Mouse (Mus musculus): ENCODE data around the gene Cyp27a1.

Cyp27a1 gene

DNA sequence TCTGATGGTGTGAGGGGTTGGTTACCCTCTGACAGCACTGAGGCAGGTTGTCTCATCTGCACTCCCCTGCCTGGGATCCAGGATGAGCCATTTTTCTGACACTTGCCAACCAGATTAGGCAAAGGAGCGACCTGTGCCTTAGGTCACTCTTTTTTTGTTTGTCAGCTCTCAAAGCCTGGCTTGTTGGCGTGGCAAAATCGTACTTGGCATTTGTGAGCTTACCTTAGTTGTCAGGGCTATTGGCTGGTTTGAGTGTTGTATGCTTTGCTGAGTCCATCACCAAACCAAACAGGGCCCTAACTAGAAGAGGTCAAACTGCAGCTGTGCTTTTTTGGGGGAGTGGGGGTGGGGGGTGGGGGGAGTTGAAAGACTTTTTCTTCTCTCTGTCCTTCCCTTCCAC is 5.9 kb downstream of the Cyp27a1 start:
- DNase-seq (ENCODE audit: low spot score), result no peak

DNA sequence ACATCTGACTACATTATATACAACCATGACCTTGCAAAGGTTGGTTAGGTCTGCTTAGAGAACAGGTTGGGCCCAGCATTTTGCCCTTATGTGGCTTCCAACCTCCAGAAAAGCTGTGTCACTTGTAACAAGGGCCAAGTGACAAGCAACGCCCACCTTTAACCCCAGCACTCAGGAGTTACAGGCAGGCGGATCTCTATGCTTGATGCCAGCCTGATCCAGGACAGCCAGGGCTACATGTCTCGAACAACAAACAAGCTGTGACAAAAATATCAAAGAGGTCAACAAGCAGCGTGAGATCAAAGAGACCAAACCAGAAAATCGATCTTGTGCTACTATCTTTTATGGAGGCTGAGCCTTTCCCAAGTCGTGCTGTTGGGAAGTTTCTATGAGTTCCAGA is 8.3 kb downstream of the Cyp27a1 start:
- no peak for DNase-seq (ENCODE audit: low spot score)

DNA sequence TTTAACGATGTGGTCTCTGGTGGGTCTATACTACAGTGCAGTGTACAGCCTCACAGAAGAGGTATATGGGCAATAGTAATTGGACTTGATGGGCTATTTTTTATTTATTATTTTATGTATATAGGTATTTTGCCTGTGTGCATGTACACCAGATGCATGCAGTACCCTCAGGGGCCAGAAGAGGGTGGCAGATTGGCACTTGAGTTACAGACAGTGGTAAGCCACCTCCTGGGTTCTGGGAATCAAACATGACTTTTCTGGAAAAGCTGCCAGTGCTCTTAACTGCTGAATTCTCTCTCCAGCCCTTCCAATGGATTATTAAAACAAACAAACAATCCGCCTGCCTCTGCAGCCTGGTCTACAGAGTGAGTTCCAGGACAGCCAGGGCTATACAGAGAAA is 10.4 kb downstream of the Cyp27a1 start:
- no peak for DNase-seq (ENCODE audit: low spot score)

DNA sequence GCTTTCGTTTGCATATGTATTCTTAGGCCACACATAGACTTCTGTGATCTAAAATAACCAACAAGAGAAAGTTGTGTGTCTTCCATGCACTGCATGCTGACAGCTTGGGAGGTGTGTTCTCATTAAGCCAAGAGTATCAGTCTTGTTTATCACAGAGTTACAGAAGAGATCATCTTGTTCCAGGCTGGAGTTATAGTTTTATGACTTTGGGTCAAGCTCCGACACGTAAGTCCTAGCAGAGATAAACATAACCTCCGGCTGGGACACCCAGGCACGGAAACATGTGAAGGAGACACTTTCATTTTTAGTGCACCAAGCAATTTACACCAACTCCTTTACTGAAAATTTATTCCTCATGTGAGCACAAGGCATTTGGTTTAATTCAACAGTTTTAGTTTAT is 12.7 kb downstream of the Cyp27a1 start:
- no peak for DNase-seq (ENCODE audit: low spot score)

DNA sequence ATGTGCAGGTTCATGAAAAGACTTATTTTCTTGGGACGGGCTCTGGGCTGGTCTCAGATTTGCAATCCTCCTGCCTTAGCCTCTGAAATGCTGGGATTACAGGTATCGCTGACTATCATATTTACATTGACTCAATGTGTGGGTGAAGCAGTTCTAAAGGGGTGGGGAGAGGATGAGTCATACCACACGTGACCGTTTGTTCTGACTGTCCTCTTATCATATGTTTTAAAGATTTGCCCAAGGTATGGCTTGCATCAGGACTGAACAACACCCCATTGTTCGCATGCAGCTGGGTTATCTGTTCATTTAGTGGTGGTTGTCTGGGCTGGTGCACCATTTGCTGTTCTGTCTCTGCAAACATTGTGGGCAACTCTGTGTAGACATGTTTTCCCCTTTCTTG is 13.3 kb downstream of the Cyp27a1 start:
- DNase-seq (ENCODE audit: low spot score), result no peak

DNA sequence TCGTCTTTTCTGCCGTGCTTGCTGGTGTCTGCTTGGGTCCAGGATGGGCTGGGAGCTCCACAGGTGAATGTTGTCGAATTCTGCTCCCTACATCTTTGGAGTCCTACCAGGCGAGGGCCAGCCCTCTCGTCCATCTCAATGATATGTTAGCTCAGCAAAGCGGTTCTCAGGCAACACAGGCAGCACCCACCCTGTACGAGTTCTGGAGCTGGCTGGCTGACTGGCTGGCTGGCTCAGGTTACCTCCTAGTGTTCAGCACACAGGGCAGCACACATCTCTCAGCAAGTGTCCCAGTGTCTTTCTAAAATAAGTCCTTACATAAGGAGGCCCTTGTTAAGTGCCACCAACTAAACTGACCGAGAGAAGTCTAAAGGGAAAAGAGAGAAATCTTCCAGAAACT is 15.1 kb downstream of the Cyp27a1 start:
- no peak for DNase-seq (ENCODE audit: low spot score)

DNA sequence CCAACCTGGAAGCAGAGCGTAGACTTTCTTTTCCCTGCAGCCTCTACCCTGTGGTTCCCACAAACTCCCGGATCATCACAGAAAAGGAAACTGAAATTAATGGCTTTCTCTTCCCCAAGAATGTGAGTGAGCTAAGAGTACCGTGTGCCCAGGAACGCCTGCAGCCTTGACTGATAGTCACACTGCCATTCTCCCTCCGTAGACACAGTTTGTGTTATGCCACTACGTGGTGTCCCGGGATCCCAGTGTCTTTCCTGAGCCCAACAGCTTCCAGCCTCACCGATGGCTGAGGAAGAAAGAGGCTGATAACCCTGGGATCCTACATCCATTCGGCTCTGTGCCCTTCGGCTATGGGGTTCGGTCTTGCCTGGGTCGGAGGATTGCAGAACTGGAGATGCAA is 23.6 kb downstream of the Cyp27a1 start:
- no peak for DNase-seq (ENCODE audit: low spot score)

DNA sequence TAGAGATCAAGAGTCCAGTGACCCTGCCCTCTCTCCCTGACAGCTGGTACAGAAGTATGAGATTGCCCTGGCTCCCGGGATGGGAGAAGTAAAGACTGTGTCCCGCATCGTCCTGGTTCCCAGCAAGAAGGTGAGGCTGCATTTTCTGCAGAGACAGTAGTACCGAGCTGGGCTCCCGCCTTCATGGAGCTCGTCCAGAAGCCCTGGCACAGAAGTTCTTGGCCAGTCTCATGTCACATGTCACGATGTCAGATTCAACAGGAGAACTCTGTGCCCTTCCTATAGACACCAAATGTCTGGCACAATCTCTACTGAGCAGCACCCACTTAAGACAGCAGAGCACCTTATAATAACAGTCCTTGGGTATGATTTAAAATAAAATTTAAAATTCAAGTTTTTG is 24.1 kb downstream of the Cyp27a1 start:
- no peak for DNase-seq (ENCODE audit: low spot score)

DNA sequence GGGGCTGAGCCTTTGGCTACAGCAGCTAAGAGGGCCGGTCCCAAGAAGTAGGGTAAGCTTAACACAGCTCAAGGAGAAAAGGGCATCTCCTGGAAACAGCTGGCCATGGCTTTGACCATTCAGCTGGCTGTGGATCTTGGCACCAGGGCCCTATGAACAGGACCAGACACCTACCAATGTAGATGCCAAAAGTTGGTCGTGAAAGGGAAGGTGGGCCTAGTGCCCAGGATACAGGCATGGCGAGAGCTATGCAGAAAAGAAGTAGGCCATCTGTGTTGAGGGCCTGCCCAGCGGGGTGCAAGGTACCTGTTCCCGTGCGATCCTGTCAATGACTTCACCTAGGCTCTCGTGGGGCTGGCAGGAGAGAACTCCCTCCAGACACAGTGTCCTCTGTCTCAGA is 27.5 kb downstream of the Cyp27a1 start:
- DNase-seq (ENCODE audit: low spot score), result no peak

DNA sequence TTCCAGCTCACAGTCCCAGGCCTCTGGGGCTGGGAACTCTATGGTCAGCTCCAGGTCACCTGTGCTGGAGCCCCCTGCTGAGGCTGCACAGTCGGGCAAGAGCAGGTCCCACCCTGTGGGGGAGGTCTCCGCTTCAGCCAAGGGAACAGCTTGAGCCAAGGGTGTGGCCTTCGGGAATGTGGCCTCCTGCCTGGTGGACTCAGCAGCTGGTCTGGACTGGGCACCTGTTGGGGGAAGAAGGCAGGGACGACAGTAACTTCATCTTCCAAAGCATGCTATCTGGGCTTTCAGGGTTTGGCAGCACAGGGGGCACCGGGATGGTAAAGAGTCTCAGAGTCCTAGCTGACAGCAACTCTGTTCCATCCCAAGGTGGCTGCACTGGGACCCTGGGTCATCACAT is 34.0 kb downstream of the Cyp27a1 start:
- DNase-seq (ENCODE audit: low spot score), result no peak

DNA sequence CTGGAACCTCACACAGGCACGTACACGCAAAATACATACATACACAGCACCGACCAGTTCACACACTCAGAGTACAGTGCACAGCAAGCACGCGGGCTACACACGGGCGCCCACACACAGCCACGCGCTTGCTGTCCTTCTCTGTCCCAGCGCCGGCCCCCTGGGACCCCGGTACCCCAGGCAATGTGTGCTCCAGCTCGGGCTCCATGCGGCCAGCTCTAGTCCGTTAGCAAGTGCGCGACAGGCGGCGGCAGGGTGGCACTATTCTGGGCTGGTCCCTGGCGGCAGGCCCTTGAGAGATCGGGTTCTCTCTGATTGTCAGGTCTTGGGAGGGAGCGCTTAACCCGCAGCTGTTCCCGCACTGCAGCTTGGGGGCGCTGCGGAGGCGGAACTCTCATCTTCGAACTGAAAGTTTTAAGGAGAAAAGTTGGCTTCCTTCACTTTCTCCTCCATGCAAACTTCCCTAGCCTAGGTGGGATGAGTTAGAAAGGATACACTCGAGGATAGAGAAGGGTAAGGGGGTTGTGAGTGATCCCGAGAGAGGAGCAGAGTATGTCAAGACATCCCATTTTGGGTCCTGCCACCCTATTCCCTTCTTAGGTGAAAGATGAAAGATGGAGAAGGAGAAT is 35.4 kb downstream of the Cyp27a1 start, which contains the start of gene Prkag3:
TSS of gene Prkag3 (minus strand) at position 579 of the 629 bp plus-strand sequence.
- peak; percentile 40 for DNase-seq (ENCODE audit: low spot score)

DNA sequence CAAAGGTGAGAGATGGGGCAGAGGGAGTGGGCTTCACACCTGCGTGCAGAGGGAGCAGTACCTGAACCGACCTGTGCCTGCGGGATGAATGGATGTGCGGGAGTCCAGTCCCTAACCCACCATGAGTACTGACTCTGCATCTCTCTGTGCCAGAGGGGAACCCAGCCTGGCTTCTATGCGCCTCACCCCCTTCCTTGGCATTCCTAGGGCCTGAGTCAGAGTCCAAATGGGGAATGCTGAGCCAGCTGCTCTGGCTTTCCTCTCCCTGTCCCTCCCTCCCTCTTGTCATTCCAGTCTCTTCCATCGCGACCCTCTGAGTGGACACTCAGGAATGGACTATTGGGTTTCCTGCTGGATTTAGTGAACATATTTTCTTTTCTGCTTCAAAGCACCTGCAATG is 35.9 kb downstream of the Cyp27a1 start:
- no peak for DNase-seq (ENCODE audit: low spot score)

DNA sequence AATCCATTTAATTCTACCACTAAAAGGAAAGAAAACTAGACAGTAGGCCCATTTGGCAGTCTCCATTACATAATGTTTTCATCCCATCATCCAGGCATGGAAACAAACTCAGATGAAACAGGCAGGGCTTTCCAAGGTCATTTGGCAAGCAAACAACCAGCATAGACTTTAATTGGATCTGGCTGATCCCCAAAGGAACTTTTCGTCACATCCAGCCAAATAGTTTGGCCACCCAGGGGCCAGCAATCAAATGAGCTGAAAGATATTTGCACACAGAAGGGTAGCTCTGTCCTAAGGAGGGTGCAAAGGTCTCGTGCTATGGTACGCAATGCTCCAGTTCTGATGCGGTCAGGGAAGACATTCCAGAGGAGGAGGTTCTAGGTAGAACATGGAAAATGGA is 37.3 kb downstream of the Cyp27a1 start:
- no peak for DNase-seq (ENCODE audit: low spot score)

DNA sequence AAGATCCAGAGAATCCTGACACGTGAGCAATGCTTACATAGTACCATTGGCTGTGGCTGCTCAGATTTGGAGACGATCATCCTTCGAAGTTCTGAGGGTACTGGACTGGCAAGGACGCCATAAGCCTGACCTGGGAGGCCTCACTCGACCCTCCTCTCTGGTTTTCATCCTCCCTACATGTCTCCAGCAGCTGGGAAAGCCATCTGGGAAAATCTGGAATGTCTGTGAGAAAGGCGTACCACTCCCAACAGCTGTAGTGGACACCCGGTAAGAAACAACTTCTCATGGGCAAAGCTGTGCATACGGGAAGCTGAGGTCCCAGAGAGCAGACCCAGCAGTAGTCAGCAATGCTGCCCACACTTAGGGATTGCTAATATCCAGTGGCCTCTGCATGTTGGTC is 38.8 kb downstream of the Cyp27a1 start:
- DNase-seq (ENCODE audit: low spot score), result no peak

DNA sequence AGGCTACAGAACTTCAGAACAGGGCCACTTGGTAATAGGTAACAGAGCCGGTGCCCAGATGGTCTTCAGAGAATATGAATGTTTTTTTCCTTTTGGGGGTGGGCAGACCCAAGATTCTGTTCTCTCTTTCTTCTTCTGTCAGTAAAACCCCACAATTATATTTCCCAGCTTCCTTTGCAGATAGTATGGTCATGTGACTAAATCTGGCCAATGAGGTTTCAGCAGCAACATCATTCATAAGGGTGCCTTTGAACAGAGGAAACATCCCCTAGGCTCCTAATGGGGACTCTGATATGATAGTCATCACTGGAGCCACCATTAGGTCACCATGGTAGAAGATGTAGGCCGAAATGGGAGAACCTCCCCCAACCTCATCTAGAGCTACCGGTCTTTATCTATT is 39.5 kb downstream of the Cyp27a1 start:
- no peak for DNase-seq (ENCODE audit: low spot score)

DNA sequence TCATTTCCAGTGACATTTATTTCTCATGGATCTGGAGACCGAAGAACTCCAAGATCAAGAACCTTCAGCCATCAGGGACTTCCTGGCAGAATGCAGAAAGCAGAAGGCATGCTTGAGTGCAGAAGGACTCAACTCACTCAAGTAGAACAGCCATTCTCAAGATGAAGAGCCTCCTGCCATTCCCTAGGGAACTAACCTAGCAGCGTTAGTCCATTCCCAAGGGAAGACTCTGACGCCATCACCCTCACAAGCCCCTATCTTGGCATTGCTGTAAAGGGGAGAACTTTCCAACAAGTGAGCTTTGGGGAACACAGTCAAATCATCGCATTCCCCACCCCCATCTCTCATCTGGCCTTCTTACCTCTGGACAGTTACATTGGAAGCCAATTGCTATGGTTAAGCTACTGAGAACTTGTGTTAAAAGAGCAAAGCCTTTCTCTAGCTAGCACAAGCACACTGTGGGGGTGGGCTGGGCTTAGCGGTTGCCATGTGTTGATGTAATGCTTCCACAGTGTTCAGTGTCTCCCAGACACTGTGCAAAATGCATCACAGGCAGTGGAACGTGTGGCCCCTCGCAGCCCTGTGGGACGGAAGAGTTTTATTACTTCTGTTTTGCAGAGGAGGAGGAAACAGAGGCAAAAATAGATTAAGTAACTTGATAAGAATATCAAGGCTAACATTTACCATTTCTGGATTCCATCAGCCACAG is 40.0 kb downstream of the Cyp27a1 start:
- no peak for DNase-seq (ENCODE audit: low spot score)

DNA sequence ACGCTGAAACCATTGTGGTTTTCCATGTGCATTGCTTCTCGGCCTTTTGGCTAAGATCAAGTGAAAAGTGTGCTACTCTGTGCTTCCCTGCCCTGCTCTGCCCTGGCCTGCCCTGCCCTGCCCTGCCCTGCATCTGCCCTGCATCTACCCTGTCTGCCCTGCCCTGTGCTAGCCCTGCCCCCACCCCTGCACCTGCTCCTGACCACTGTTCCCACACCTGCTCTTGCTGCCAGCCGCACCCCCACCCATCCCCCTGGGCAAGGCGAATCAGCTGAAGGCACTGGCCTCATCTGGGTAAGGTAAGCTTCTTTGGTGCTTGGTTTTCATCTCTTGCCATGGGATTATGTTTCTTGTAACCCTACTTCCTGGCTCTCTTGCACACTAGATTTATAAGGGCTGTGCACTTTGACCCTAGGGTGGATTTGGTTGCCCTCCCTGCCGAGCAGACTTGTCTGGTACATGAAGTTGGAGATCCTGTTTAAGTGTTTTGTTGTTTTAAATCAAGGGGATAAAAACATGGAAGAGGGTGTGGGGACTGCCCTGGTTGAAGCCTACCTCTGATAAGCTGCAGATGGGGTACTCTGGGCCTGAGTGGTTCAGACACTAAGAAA is 40.9 kb downstream of the Cyp27a1 start:
- no peak for DNase-seq (ENCODE audit: low spot score)

DNA sequence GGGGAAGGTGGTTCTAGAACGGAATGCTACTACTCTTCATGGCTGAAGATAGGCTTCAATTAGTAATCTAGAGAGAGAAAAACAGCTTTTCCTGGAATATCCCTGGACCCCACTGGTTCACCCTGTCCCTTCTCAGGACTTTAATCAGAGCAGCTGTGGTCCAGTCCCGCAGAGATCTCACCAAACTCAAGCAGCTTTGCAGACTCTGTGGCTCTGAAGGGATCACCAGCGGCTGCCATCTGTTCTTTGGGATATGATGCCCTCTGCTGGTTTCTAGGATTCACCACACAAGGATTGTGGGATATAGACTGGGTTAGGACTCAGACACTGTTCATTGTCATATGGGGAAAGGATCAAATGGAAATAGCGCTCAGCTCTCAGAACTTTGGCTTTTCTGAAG is 46.4 kb downstream of the Cyp27a1 start:
- no peak for DNase-seq (ENCODE audit: low spot score)

DNA sequence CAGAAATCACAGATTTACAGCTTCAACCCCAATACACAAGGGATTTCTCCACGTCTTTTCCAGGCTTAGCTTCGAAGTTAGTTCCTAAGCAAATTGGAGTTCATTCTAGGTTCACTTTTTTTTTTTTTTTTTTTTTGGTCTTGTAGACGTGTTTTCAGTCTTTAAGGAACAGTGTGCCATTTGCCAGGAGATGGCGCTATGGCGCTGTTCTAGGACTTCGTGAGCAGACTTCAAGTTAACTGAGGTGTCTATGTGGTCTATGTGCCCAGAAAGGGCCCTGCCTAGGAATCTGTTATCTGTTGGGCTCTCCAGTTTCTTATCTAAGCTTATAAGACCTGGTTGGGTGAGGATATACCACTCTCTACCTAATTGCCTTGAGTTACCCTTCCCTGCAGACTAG is 49.7 kb downstream of the Cyp27a1 start:
- peak; percentile 71 for DNase-seq (ENCODE audit: low spot score)

DNA sequence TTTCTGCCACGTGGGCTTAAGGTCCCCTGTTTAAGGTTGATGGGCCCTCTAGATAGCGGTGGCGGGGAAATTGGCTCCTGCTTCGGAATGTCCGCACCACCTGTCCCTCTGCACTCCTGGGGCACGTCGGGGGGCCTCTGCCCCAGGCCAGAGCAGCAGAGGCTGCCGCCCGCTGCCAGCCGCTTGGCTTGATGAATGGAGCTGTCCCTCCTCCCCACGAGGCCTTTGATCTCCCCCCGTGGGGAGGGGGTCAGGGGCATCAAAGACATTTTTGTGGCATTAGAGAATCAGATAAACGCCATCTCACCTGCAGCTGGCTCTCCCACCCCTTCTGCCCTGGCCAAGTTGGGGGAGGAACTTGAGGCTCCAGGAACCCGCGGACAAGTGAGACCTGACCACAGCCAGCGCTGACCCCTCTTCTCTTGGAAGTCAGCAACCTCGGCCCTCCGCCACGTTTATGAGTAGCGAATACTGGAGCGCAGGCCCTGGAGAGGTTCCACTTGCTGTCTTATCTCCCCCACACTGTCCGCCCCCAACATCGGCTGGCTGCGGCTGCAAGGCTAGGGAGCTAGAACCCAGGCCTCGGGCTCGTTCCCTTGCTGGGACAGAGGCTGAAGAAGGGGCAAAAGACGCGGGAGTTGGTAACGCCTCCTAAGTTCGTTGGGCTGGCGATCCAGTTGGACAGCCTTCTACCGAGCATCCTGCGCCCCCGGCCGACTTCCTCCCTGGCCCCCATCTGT is 57.5 kb downstream of the Cyp27a1 start:
- DNase-seq (ENCODE audit: low spot score), result no peak

DNA sequence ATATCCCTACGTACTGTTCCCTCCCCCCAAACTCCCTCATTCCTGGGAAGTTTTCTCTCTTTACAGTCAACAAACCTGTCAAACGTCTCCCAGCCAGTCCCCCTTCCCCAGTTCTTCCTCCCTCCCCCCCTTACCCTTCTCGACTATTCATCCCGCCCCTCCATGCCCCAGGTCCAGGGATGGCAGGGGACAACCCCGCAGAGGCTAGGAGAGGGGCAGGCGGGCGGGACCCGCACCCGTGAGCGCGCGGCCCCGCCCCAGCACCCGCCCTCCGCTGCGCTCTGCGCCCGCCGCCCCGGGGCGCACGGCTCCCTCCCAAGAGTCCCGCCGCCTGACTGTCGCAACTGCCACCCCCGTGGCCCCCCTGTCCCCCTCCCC is 58.1 kb downstream of the Cyp27a1 start:
- DNase-seq (ENCODE audit: low spot score), result no peak

DNA sequence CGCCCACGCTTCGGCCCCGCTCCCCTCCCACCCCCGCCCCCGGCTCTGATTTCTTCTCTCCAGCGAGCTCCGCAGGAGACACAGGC is 58.3 kb downstream of the Cyp27a1 start, which contains the start of gene Wnt6:
TSS of gene Wnt6 (plus strand) at position 48 of the 86 bp plus-strand sequence.
- no peak for DNase-seq (ENCODE audit: low spot score)

DNA sequence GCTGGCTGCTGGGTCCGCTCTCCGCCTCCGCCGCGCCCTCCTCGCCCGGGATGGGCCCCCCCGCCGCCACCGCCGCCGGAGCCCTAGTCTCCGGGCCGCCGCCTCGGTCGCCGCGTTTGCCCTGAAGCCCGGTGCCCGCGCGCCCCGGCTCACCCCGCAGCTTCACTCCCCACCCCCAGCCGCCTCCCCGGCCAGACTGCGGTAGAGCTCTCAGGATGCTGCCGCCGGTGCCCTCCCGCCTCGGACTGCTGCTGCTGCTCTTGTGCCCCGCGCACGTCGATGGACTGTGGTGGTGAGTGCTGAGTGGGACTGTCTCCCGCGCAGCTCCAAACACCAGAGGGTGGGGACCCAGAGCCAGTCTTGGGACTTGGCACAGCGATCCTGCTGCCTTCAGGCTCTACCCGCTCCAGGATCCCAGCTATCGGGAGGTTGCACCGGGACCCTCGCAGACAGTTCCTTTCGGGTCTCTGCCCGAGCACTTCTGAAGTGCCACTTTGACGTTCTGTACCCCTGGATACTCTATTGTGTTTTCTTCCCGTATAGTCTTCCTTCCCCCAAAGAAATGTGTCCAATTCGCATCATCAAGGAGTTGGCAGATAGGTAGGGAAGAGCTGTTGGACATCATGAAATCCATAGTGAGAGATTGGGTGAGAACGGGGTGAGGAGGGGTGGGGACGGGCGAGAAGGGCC is 58.7 kb downstream of the Cyp27a1 start:
- no peak for DNase-seq (ENCODE audit: low spot score)
